Comparison of ENCODE assay signal across 29 mouse cellular contexts in genomic region chr1:162356481-162356880, GRCm38 (mm10).
DNase-seq lines count a peak whose midpoint lies in the region; ATAC-seq and TF ChIP-seq lines count a peak whose summit lies in the region.
"Had no signal": no experiment of that assay in that cellular context is flagged by ENCODE, and none has a peak within 500 bp of the region (broad histone marks: within the 10 kb centered on the region; RNA-seq: fewer than 3 reads in every experiment).

No protein-coding gene starts in this region.

- H3K9me3 ChIP-seq in midbrain, embryonic 11.5 days (ENCODE audit: control insufficient read depth, low read length): no peaks in the 10 kb centered on the region
- H3K9me3 ChIP-seq in midbrain, postnatal 0 days (ENCODE audit: low read length): no peaks in the 10 kb centered on the region
- H3K9me3 ChIP-seq: embryonic facial prominence, embryonic 13.5 days; embryonic facial prominence, embryonic 15.5 days; forebrain, embryonic 10.5 days; forebrain, embryonic 12.5 days; G1E had no signal

- DNase-seq in frontal cortex, postnatal 25 days (ENCODE audit: low spot score in 2 of 2): no peak
- peak; percentile 19 for DNase-seq in midbrain, embryonic 11.5 days (ENCODE audit: low spot score, missing footprints)
- no peak for DNase-seq in midbrain, postnatal 0 days (ENCODE audit: low spot score)
- peak; percentile 79 for DNase-seq in brain, adult 2 months (ENCODE audit: low read depth, low spot score)
- no peak for DNase-seq in kidney, adult 11 months
- DNase-seq: adrenal gland, adult 8-10 months; adrenal gland, postnatal 14 days; adrenal gland, postnatal 36 days; B cell, adult 2 months; cerebellum, adult 11 months; cerebellum, adult 18-20 months; cerebellum, adult 8-10 months; cerebellum, adult 9-11 months; cerebellum, postnatal 14 days; cerebellum, postnatal 36 days; embryo, embryonic 11 days had no signal

- H3K4me2 ChIP-seq in midbrain, embryonic 11.5 days: no peak overlapping the region
- H3K4me2 ChIP-seq in midbrain, postnatal 0 days (ENCODE audit: low read depth, low read length, poor library complexity, severe bottlenecking): no peak overlapping the region
- H3K4me2 ChIP-seq: embryonic facial prominence, embryonic 13.5 days; embryonic facial prominence, embryonic 15.5 days; forebrain, embryonic 12.5 days had no signal

- TF ChIP-seq CTCF in midbrain, postnatal 0 days (IDR thresholded peaks at IDR 0.05): no peak

- H3K9ac ChIP-seq in midbrain, embryonic 11.5 days (ENCODE audit: low read length): no peak overlapping the region
- no peak overlapping the region for H3K9ac ChIP-seq in midbrain, postnatal 0 days (replicated peaks; ENCODE audit: low read length, poor library complexity, severe bottlenecking)
- H3K9ac ChIP-seq: embryonic facial prominence, embryonic 13.5 days; embryonic facial prominence, embryonic 15.5 days; forebrain, embryonic 12.5 days had no signal

- no peak overlapping the region for H3K4me3 ChIP-seq in midbrain, embryonic 11.5 days (ENCODE audit: low read depth, low read length)
- H3K4me3 ChIP-seq in midbrain, postnatal 0 days (ENCODE audit: low read depth, low read length): no peak overlapping the region
- H3K4me3 ChIP-seq: embryonic facial prominence, embryonic 13.5 days; embryonic facial prominence, embryonic 15.5 days; erythroblast, embryonic 14.5 days; forebrain, embryonic 10.5 days; forebrain, embryonic 12.5 days had no signal

- H3K27me3 ChIP-seq in midbrain, embryonic 11.5 days (ENCODE audit: control insufficient read depth, insufficient read depth, low read length): no peaks in the 10 kb centered on the region
- no peaks in the 10 kb centered on the region for H3K27me3 ChIP-seq in midbrain, postnatal 0 days (ENCODE audit: insufficient read depth, low read length)
- H3K27me3 ChIP-seq: CH12.LX; embryonic facial prominence, embryonic 13.5 days; embryonic facial prominence, embryonic 15.5 days; forebrain, embryonic 12.5 days; Patski had no signal

- H3K36me3 ChIP-seq in midbrain, embryonic 11.5 days (ENCODE audit: control insufficient read depth, insufficient read depth, low read length): no peaks in the 10 kb centered on the region
- no peaks in the 10 kb centered on the region; the same call in 1 of the 2 replicates for H3K36me3 ChIP-seq in midbrain, postnatal 0 days (ENCODE audit: insufficient read depth, low read length)
- H3K36me3 ChIP-seq: embryonic facial prominence, embryonic 13.5 days; embryonic facial prominence, embryonic 15.5 days; forebrain, embryonic 10.5 days; forebrain, embryonic 12.5 days; G1E had no signal

- no peak overlapping the region for H3K27ac ChIP-seq in midbrain, embryonic 11.5 days (ENCODE audit: low read depth, low read length)
- no peak overlapping the region for H3K27ac ChIP-seq in midbrain, postnatal 0 days (ENCODE audit: low read depth, low read length)
- H3K27ac ChIP-seq: embryonic facial prominence, embryonic 13.5 days; embryonic facial prominence, embryonic 15.5 days; forebrain, embryonic 10.5 days; forebrain, embryonic 12.5 days had no signal

- ATAC-seq in frontal cortex, adult (ENCODE audit: low TSS enrichment): peak; percentile 78
- no peak for ATAC-seq in midbrain, embryonic 11.5 days (ENCODE audit: low FRiP score)
- ATAC-seq in midbrain, postnatal 0 days (ENCODE audit: low FRiP score): no peak
- ATAC-seq: activated CD4-positive, CD25-positive, alpha-beta regulatory T cell, adult 4 months; CD4-positive, CD25-positive, alpha-beta regulatory T cell, adult 4 months; forebrain, embryonic 14.5 days; forebrain, embryonic 16.5 days; Patski had no signal

- 86% methylated on average over 5 of the region's 5 CpGs for WGBS in midbrain, embryonic 11.5 days
- 82% methylated on average over 5 of the region's 5 CpGs for WGBS in midbrain, postnatal 0 days

- H3K4me1 ChIP-seq in midbrain, embryonic 11.5 days (ENCODE audit: control insufficient read depth, insufficient read depth, low read length): no peaks in the 10 kb centered on the region
- H3K4me1 ChIP-seq in midbrain, postnatal 0 days (ENCODE audit: insufficient read depth, low read length): no peaks in the 10 kb centered on the region

Comparison
In these comparisons a context has a peak if more than half of its experiments do, and no peak if none do; other contexts are left out.
1. DNase-seq: peak in midbrain, embryonic 11.5 days (single experiment) and brain, adult 2 months (single experiment); none in frontal cortex, postnatal 25 days (0 of 2), midbrain, postnatal 0 days (single experiment) and kidney, adult 11 months (single experiment).